Mouse (Mus musculus): ENCODE data around the gene Eral1.
A peak's percentile ranks its signal among the peaks of the same experiment; 100 is the strongest.

Gene Eral1

DNA sequence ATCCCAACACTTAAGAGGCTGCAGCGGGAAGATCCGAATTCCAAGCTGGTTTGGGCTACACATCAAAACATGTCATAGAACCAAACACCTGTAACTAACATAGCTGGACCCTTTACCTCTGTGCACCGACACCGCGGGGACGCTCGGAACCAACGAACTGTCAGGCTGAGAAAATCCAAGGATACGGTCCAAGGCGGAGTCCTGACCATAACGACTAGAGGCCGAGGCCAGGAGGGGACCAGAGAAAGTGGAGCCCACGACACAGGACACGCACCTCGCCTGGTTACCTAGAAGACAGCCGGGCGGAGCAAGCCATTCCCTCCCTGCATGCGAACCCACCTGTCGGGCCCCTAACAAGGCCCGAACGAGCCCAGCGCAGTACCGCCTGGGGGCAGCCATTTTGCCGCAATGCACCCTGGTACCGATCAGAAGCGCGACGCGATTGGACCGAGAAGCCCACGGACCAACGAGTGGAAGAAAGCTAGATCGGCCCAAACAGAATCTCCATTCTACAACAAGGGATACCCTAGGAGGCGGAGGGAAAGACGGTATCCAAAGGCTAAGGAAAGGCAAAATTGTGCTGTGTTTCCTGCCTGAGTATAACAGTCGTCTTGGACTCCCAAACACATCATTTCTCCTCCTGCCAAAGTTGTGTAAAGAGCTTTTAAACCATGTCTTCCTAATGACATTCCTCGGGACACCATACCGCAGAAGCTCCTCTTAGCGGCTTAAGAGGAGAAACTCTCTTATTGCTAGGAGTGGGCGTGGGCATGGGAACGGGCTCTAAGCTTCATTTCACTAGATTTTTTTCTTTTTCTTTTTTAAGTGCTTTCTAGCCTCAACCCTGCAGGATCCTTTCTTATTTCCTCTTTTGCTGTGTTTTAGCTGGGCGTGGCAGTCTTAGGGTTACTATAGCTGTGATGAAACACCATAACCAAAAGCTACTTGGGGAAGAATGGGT lies at the start of gene Eral1:
TSS of gene Eral1 (minus strand) at position 423 of the 961 bp plus-strand sequence.
- peak; percentile 81 to 90 for DNase-seq (ENCODE audit: low spot score in 2 of 2)

- no peak for DNase-seq (ENCODE audit: low spot score in 2 of 2)
Observed at GRCm38 (mm10) chr11:78129458-78129857, 49.3 kb upstream of the Eral1 start.

DNA sequence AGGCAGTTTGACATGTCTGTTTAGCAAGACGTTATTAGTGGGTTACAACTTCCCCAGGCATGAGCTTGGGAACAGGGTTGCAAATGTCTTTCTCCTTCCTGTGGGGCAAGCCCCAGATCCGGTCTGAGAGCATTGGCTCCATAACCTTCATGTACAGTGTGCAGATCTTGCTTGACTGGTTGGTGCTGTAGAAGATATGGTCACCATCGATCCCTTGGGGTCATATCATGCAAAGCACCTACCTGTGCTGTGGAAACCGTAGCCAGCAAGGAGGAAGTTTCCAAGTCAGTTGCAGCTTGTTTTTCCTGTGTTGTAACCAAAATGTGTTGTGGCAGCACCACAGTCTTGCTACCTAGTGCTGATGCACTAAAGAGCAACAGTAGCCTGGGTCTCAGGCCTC lies 46.6 kb upstream of the Eral1 start:
- DNase-seq (ENCODE audit: low spot score in 2 of 2), result peak; percentile 27 to 64

DNA sequence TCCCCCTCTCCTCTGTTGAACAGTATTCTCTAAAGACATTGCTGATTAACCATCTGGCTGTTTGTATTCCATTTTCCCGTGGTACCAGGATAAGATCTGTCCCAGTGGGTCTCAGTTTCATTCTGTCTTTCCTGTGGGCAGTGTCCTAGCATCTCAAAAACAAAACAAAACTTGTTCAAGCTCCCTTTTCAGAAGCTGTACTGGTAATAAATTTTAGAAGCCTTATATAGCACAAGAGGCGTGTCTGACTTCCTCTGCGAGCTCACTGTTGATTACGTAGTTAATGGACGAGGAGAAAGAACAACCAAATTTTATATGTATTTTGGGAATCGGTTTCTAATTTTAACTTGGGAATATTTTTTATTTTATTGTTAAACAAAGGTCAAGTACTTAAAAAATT lies 45.5 kb upstream of the Eral1 start:
- DNase-seq (ENCODE audit: low spot score in 2 of 2), result no peak

DNA sequence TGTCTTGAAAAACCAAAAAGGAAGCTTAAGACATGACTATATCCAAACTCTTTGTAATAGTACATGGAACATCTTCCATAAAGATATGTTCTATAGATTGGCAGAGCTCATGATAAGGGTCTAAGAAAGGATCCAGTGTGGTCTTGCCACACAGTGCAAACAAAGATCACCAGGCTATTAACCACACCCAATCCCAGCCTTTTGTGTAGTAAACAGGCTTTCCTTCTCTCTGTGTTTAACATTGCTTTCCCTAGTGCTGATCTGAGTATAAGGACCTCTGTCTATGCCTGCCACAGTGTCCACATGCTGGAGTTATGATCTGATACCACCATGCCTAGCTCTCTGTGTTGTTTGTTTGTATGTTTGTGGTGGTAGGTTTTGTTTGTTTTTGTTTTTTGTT lies 43.6 kb upstream of the Eral1 start:
- DNase-seq (ENCODE audit: low spot score in 2 of 2), result no peak

GRCm38 (mm10) chr11:78122815-78123214 lies 42.6 kb upstream of the Eral1 start:
- DNase-seq (ENCODE audit: low spot score in 2 of 2), result no peak

DNA sequence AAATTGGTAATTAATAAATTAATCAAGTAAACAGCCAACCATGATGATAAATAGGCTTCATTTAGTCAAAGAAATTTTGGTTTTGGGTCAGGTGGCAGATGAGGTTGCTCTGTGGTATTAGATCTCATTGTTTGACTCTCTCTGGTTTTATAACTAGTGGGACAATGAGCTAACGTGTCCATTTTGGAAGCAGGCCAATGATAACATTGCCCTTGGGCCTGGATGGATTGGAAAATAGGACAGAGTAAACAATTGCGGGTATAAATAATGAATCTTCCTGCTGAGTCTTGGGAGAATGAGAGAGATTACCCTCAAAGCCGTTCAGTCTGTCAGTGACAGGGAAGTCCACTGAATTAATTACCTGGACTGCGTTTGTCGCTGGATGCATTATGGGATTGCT lies 41.0 kb upstream of the Eral1 start:
- DNase-seq (ENCODE audit: low spot score in 2 of 2), result no peak

- peak in 1 of 2 experiments; percentile 65 for DNase-seq (ENCODE audit: low spot score in 2 of 2)
Observed at GRCm38 (mm10) chr11:78119898-78120297, 39.7 kb upstream of the Eral1 start.

GRCm38 (mm10) chr11:78118467-78118866 lies 38.3 kb upstream of the Eral1 start:
- no peak for DNase-seq (ENCODE audit: low spot score in 2 of 2)

DNA sequence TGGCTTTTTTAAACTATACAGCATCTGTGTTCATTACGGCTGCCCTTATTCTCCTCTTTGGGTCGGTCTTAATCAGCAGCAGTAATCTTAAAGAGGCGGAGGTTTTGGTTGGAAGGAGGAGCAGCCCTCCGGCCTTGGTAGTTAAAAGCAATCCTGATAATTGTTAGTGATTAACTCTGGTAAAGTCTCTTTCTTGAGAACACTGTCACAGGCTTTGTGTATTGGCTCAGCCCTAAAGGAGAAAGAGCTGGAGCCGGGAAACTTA lies 35.9 kb upstream of the Eral1 start:
- DNase-seq (ENCODE audit: low spot score in 2 of 2), result no peak

GRCm38 (mm10) chr11:78115367-78116145 lies 35.4 kb upstream of the Eral1 start:
- DNase-seq (ENCODE audit: low spot score in 2 of 2), result peak; percentile 88 to 92

- no peak for DNase-seq (ENCODE audit: low spot score in 2 of 2)
Observed at GRCm38 (mm10) chr11:78114676-78115366, 34.6 kb upstream of the Eral1 start.

DNA sequence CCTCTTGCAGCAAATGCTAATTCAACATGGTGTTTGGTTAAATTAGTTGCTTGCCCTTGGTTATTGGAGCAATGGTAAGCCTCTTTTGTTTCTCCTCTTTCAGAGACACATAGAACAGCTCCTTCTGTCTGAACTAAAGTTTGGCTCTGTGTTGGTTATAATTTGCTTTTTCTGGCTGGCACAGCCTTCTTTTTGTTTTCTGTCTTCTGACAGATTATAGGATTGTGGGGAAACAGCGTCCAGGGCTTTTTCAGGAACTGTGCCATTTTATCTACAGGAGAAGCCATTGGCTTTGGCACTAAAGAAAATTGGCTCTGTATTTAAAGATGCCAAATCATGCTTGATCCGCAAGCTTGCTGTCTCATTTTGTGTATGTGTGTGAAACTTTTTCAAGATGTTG lies 33.4 kb upstream of the Eral1 start:
- DNase-seq (ENCODE audit: low spot score in 2 of 2), result no peak

DNA sequence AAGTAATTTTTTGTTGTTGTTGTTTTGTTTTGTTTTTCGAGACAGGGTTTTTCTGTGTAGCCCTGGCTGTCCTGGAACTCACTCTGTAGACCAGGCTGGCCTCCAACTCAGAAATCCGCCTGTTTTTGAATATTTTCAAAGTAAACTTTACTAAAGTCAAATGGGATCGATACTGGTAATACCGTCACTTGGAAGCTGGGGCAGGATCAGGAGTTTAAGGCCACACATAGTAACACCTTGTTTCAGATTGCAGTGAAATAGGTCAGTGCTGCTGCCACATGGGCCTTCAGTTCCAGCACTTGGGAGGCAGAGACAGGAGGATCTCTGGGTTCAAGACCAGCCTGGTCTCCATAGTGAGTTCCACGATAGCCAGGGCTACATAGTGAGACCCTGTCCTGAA lies 24.3 kb upstream of the Eral1 start:
- DNase-seq (ENCODE audit: low spot score in 2 of 2), result no peak

GRCm38 (mm10) chr11:78102958-78103747 lies 23.0 kb upstream of the Eral1 start:
- DNase-seq (ENCODE audit: low spot score in 2 of 2), result peak; percentile 61 to 78

DNA sequence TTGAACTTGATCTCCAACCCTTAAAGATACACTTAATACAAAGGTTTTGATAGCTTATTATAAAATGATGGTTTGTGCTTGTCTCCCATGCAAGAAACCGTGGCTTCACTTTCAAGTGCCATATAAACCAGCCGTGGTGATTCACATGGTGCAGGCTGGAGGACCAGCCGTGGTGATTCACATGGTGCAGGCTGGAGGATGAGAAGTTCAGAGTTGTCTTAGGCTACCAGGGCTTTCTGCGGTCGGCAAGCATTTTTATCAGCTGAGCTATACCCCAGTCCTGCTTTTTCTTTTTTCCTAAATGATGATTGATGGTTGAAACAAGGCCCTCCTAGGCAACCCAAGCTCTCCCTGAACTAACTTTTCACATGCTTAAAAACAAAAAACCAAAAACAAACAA lies 22.0 kb upstream of the Eral1 start:
- DNase-seq (ENCODE audit: low spot score in 2 of 2), result no peak

DNA sequence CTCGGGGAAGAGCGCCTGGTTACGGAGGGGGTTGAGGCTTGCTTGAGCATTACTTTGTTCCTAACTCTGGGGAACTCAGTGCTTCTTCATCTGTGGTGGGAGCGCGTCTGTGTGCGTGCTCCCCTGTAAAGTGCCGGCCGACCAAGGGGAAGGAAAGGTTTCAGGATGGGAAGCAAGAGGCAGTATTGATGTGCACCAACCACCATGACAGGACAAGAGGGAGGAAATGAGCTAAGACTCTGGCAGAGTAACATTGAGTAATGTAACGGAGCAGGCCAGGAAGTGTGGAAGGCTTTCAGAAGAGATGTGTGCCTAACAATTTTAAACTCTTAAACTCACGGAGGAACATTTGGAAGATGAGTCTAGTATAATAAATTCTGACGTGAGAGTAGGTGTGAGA lies 20.6 kb upstream of the Eral1 start:
- no peak for DNase-seq (ENCODE audit: low spot score in 2 of 2)

GRCm38 (mm10) chr11:78097077-78097476 lies 16.9 kb upstream of the Eral1 start:
- DNase-seq (ENCODE audit: low spot score in 2 of 2), result no peak

DNA sequence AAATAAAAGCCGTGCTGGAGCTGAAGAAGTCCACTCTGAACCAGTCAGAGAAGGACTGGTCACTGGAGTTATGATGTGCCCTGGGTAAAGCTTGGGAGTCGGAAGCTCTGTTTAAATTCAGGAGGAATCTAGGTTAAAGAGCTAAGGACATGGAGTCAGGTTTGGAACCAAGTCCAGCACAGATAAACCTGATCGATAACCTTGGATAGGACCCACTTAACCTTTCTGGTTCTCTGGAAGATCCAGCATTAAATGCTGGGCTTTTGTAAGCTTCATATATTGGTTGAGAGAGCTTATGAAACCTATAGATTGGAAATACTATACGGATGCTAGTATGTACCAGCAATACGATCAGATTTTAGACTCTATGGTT lies 14.9 kb upstream of the Eral1 start:
- DNase-seq (ENCODE audit: low spot score in 2 of 2), result no peak

GRCm38 (mm10) chr11:78094504-78095143 lies 14.4 kb upstream of the Eral1 start, which contains the start of gene Fam222b:
Gene Fam222b, plus strand, starts transcription at chr11:78094660.
- DNase-seq (ENCODE audit: low spot score in 2 of 2), result peak; percentile 91 to 97

GRCm38 (mm10) chr11:78094137-78094503 lies 13.9 kb upstream of the Eral1 start:
- DNase-seq (ENCODE audit: low spot score in 2 of 2), result no peak
